Mouse (Mus musculus) embryonic facial prominence, embryonic 13.5 days (tissue): ENCODE results near the gene Olfr1454. TPM values are rescaled to one million over a fixed set of nuclear protein-coding genes. Genes with fewer than 3 reads are reported as not detected.

Source experiments
- ATAC-seq: fragments of 200-750 bp; cut with Nextera tagmentation; 2 replicates; pipeline ENCODE4 v1.8.0; 2017; ENCODE audit warnings: low read depth; ENCODE audit not compliant: insufficient number of reproducible peaks, insufficient read depth, low FRiP score, low TSS enrichment
- H3K27ac ChIP-seq: fragments of 300-500 bp; sonication (generic); 2 replicates; pipeline ENCODE4 v1.5.1; 2015; ENCODE audit warnings: moderate library complexity, mild to moderate bottlenecking, inconsistent platforms
- H3K27me3 ChIP-seq: fragments of 300-500 bp; sonication (generic); 2 replicates; pipeline ENCODE4 v1.6.1; 2015; ENCODE audit warnings: mild to moderate bottlenecking, inconsistent platforms
- H3K36me3 ChIP-seq: fragments of 300-500 bp; sonication (generic); 2 replicates; pipeline ENCODE4 v1.6.1; 2015; ENCODE audit warnings: mild to moderate bottlenecking, inconsistent platforms
- H3K4me1 ChIP-seq: fragments of 300-500 bp; sonication (generic); 2 replicates; pipeline ENCODE4 v1.6.1; 2015; ENCODE audit warnings: inconsistent platforms
- H3K4me2 ChIP-seq: fragments of 300-500 bp; sonication (generic); 2 replicates; pipeline ENCODE4 v1.6.1; 2015; ENCODE audit warnings: moderate library complexity, mild to moderate bottlenecking, inconsistent platforms
- H3K4me3 ChIP-seq: fragments of 300-500 bp; sonication (generic); 2 replicates; pipeline ENCODE4 v1.5.1; 2015; ENCODE audit warnings: mild to moderate bottlenecking, inconsistent platforms
- H3K9ac ChIP-seq: fragments of 300-500 bp; sonication (generic); 2 replicates; pipeline ENCODE4 v1.6.1; 2015; ENCODE audit warnings: mild to moderate bottlenecking, inconsistent platforms
- H3K9me3 ChIP-seq: fragments of 300-500 bp; sonication (generic); 2 replicates; pipeline ENCODE4 v1.6.1; 2016; ENCODE audit warnings: inconsistent platforms
- WGBS: fragments of 180-500 bp; shearing (Covaris S2); methylation state at CpG from one replicate; pipeline ENCODE4 v1.1.7; 2015; ENCODE audit warnings: mixed read lengths; 5-methylcytosine and 5-hydroxymethylcytosine counted together
- polyA plus RNA-seq: library from polyadenylated mRNA; unstranded; fragments of >200 nt; fragmentation: Nextera tagmentation; extraction: Ambion mirVana; gene quantifications from 2 replicates; pipeline ENCODE4 v1.2.1, GENCODE M21; 2015

Olfr1454 gene
- not detected in 2 replicates for polyA plus RNA-seq

DNA sequence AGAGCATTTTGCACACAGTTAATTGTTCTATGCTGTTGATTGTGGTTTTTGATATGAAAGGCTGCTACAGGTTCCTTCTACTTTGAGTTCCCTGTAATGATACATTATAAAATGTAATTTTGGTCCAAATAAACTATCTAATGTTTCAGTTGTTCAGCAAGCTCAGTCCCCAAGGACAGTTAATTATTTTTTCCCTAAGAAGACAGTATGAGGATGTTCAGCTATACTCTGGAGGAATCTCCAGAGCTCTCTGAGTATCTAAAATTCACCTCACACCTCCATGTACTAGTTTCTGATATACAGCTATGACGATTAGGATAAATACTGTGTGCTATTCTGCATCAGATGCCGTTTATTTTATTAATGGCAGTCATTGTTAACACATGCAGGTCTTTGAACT, at the start of gene Olfr1454:
Gene Olfr1454, plus strand, starts transcription at position 301 of the 400 bp plus-strand sequence.
- 68% methylated on average over 2 of the region's 2 CpGs for WGBS
- Histone ChIP-seq H3K9ac (no peak within 1 kb of the TSS), H3K27ac (no peak within 1 kb of the TSS), H3K27me3 (no peaks in the 10 kb centered on the region), H3K4me3 (no peak within 1 kb of the TSS), H3K4me1 (no peaks in the 10 kb centered on the region), H3K36me3 (no peaks in the 10 kb centered on the region), H3K4me2 (no peak within 1 kb of the TSS), H3K9me3 (0 out of 2 replicates have a peak, but pooled peaks cover 6% of the 10 kb centered on the region)
- no peak for ATAC-seq

DNA sequence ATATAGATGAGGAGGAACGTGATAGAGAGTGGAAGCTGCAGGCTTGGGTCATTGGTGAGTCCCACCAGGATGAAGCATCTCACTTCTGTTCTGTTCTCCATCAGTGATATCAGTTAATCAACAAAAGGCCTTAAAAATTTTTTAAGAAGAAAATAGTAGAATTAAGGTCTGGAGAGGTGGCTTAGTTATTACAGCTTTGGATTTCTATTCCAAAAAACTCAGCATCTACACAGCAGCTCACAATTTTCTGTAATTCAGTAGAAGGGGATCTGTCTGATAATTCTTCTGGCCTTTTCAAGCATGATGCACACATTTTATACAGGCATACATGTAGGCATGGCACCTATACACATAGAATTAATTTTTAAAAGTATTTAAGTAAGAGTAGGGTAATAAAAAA, 32.2 kb upstream of the Olfr1454 start, which contains the start of gene Olfr1453:
Gene Olfr1453, minus strand, starts transcription at position 101 of the 400 bp plus-strand sequence.
- WGBS = 39% methylated on average over 1 of the region's 1 CpGs
- no peak for ATAC-seq
- no peak within 1 kb of the TSS for H3K4me2 ChIP-seq
- no peak within 1 kb of the TSS for H3K9ac ChIP-seq
- H3K4me3 ChIP-seq = no peak within 1 kb of the TSS
- no peaks in the 10 kb centered on the region for H3K36me3 ChIP-seq
- 0 out of 2 replicates have a peak, but pooled peaks cover 3% of the 10 kb centered on the region for H3K9me3 ChIP-seq
- H3K27me3 ChIP-seq = no peaks in the 10 kb centered on the region
- no peaks in the 10 kb centered on the region for H3K4me1 ChIP-seq
- no peak within 1 kb of the TSS for H3K27ac ChIP-seq

DNA sequence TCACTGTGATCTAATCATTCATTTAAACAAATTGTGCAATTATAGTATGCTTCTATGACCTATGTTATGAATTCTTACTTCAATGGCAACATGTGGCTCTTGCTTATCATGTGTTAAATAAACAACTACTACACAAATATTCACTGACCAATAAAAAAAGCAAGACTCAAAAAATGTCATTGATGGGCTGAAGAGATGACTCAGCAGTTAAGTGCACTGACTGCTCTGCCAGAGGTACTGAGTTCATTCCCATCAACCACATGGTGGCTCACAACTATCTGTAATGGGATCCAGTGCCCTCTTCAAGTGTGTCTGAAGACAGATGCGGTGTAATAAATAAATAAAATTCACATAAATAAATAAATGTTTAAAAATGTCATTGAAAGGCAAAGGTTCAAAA, 33.5 kb downstream of the Olfr1454 start:
- H3K27ac ChIP-seq = no peak overlapping the region
- WGBS = 86% methylated on average over 1 of the region's 1 CpGs
- no peak overlapping the region for H3K4me2 ChIP-seq
- H3K4me3 ChIP-seq = no peak overlapping the region
- H3K9ac ChIP-seq = no peak overlapping the region
- no peaks in the 10 kb centered on the region for H3K27me3 ChIP-seq
- no peaks in the 10 kb centered on the region for H3K36me3 ChIP-seq
- peaks cover 11% of the 10 kb centered on the region for H3K9me3 ChIP-seq
- no peak for ATAC-seq
- H3K4me1 ChIP-seq = no peaks in the 10 kb centered on the region

DNA sequence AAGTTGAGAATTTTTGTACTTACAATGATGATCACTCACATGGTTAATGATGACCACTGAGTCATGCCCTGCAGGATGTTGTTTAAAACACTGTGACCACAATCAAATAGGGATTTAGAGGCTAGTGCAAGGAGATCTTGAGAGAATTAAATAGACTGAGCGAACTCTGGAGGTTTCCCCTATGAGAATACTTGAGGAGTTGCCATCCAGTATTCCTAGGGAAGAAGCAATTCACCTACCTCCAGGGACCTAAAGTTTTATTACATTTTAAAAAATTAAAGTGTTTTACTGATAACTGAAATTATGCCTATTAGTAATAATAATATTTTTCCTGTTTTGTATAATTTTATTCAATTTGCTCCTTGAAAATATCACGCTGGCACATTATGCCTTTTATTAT, 37.4 kb downstream of the Olfr1454 start, which contains the start of gene Olfr1457:
Gene Olfr1457, minus strand, starts transcription at position 101 of the 400 bp plus-strand sequence.
- no peak for ATAC-seq
- H3K27me3 ChIP-seq = no peaks in the 10 kb centered on the region
- H3K4me2 ChIP-seq = no peak within 1 kb of the TSS
- H3K27ac ChIP-seq = no peak within 1 kb of the TSS
- no peaks in the 10 kb centered on the region for H3K4me1 ChIP-seq
- no peaks in the 10 kb centered on the region for H3K36me3 ChIP-seq
- peaks cover 2% of the 10 kb centered on the region for H3K9me3 ChIP-seq
- no peak within 1 kb of the TSS for H3K4me3 ChIP-seq
- no peak within 1 kb of the TSS for H3K9ac ChIP-seq
- 73% methylated on average over 2 of the region's 2 CpGs for WGBS

DNA sequence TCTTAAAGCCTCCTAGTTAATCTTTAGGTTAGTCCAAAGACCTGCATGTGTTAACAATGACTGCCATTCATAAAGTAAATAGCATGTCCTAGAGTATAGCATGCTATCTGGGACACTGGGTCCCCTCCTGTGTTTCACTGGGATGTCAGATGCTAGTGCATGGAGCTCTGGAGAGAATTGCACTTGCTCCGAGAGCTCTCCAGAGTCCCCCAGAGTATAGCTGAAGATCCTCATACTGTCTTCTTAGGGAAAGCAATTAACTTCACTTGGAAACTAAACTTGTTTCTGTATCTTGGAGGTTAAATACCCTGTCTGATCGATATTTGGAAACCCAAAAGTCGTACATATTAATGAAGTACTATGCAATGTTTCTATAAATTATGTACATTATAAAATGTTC, 46.3 kb downstream of the Olfr1454 start, which contains the start of gene Olfr1458:
Gene Olfr1458, minus strand, starts transcription at position 101 of the 400 bp plus-strand sequence.
- Histone ChIP-seq H3K27me3 (no peaks in the 10 kb centered on the region), H3K4me1 (no peaks in the 10 kb centered on the region), H3K9ac (no peak within 1 kb of the TSS), H3K4me2 (no peak within 1 kb of the TSS), H3K36me3 (no peaks in the 10 kb centered on the region), H3K27ac (no peak within 1 kb of the TSS), H3K4me3 (no peak within 1 kb of the TSS), H3K9me3 (peaks cover 4% of the 10 kb centered on the region; the same call in 1 of the 2 replicates)
- 79% methylated on average over 3 of the region's 3 CpGs for WGBS
- ATAC-seq = no peak

Other genes with a start within 250 kb of the Olfr1454 start
- gene Gm5244, start 213.9 kb upstream of the Olfr1454 start, polyA plus RNA-seq = not detected in 2 replicates
- gene Olfr1444, start 203.3 kb upstream of the Olfr1454 start, polyA plus RNA-seq = not detected in 2 replicates
- gene Olfr1445, start 176.8 kb upstream of the Olfr1454 start, polyA plus RNA-seq = not detected in 2 replicates
- not detected in 2 replicates for gene Olfr1446, start 167.1 kb upstream of the Olfr1454 start, polyA plus RNA-seq
- not detected in 2 replicates for gene Olfr1447, start 156.9 kb upstream of the Olfr1454 start, polyA plus RNA-seq
- gene Olfr1448, start 136.2 kb upstream of the Olfr1454 start, polyA plus RNA-seq = not detected in 2 replicates
- gene Olfr1449, start 129.8 kb upstream of the Olfr1454 start, polyA plus RNA-seq = not detected in 2 replicates
- 0.08 TPM in 1 of 2 replicates, not detected in the other for gene Olfr1450, start 110.4 kb upstream of the Olfr1454 start, polyA plus RNA-seq
- gene Olfr1451, start 65.6 kb upstream of the Olfr1454 start, polyA plus RNA-seq = not detected in 2 replicates
- not detected in 2 replicates for gene Olfr1453, start 32.3 kb upstream of the Olfr1454 start, polyA plus RNA-seq
- gene Olfr1457, start 37.3 kb downstream of the Olfr1454 start, polyA plus RNA-seq = not detected in 2 replicates
- not detected in 2 replicates for gene Olfr1458, start 46.2 kb downstream of the Olfr1454 start, polyA plus RNA-seq
- gene Olfr1459, start 88.9 kb downstream of the Olfr1454 start, polyA plus RNA-seq = not detected in 2 replicates
- gene Olfr1461, start 102.4 kb downstream of the Olfr1454 start, polyA plus RNA-seq = not detected in 2 replicates
- gene Olfr1462, start 125.1 kb downstream of the Olfr1454 start, polyA plus RNA-seq = not detected in 2 replicates
- not detected in 2 replicates for gene Olfr1463, start 170.7 kb downstream of the Olfr1454 start, polyA plus RNA-seq